Mouse (Mus musculus): ENCODE data around the gene Tut4. TPM values are rescaled to one million over a fixed set of nuclear protein-coding genes. Genes with fewer than 3 reads are reported as not detected.

Gene Tut4
- polyA plus RNA-seq, 1 experiment from 2014 or later = 92.0 TPM

Other genes starting within 250 kb of the Tut4 start
- gene Zyg11a, start 241.4 kb upstream of the Tut4 start, polyA plus RNA-seq (2014; fragmentation: Nextera tagmentation; extraction: Ambion mirVana) = not detected in 2 replicates
- 24.3 and 28.8 TPM in 2 replicates for gene Zyg11b, start 158.3 kb upstream of the Tut4 start, polyA plus RNA-seq (2014; fragmentation: Nextera tagmentation; extraction: Ambion mirVana)
- 54.5 and 56.8 TPM in 2 replicates for gene Coa7, start 131.3 kb upstream of the Tut4 start, polyA plus RNA-seq (2014; fragmentation: Nextera tagmentation; extraction: Ambion mirVana)
- gene Shisal2a, start 76.1 kb upstream of the Tut4 start, polyA plus RNA-seq (2014; fragmentation: Nextera tagmentation; extraction: Ambion mirVana) = 1.7 and 3.0 TPM in 2 replicates
- 38.7 and 39.3 TPM in 2 replicates for gene Gpx7, start 52.5 kb upstream of the Tut4 start, polyA plus RNA-seq (2014; fragmentation: Nextera tagmentation; extraction: Ambion mirVana)
- 119 and 125 TPM in 2 replicates for gene Prpf38a, start 119.9 kb downstream of the Tut4 start, polyA plus RNA-seq (2014; fragmentation: Nextera tagmentation; extraction: Ambion mirVana)
- 19.3 and 21.2 TPM in 2 replicates for gene Orc1, start 120.0 kb downstream of the Tut4 start, polyA plus RNA-seq (2014; fragmentation: Nextera tagmentation; extraction: Ambion mirVana)
- gene Cc2d1b, start 160.5 kb downstream of the Tut4 start, polyA plus RNA-seq (2014; fragmentation: Nextera tagmentation; extraction: Ambion mirVana) = 22.4 and 26.8 TPM in 2 replicates